Mouse (Mus musculus): ENCODE data around the gene Fam136a. TPM values are rescaled to one million over a fixed set of nuclear protein-coding genes. Genes with fewer than 3 reads are reported as not detected.

Fam136a gene
- total RNA-seq, 1 experiment from 2014 or later: 66.4 TPM

DNA sequence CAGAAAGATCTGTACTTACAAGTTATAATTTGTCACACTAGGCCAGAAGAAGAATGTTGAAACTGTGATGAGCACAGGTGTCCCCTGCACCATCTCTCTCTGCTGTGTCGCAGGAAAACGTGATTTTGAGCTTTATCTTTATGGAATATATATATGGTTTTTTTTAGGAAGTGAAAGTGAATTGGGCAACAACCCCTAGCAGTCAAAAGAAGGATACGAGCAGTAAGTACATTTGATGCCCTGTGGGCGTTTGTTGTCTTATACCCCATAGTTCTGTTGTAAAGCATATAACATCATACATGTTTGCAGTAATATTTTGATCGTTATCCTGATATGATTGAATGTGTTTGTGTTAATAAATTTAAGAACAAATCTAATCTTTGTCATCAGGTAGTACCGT, 53.3 kb downstream of the Fam136a start:
- no peak for ATAC-seq (replicated peaks in 1 of 2; ENCODE audit: insufficient read depth in 1 of 2, low FRiP score in 2 of 2, low TSS enrichment in 1 of 2, low read depth in 1 of 2, poor library complexity in 2 of 2, severe bottlenecking in 2 of 2)

DNA sequence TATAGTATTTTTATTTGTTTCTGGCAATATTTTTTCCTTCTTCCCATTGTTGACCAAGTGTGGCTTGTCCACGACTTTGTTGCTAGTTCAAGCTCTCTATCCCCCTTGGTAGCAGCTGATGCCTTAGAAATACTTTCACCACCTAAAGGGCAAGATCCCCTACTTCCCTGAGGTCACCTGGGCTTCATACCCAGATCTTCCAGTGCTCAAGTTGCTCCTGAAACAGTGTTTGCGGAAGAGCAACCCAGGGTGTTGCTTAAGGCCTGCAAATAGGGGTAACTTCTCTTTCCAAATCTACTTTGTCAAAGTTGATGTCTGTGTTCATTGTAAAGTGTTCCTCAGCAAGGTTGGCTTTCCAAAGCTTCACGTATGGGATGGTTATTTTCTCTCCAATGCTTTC, 53.8 kb downstream of the Fam136a start:
- no peak for ATAC-seq (replicated peaks in 1 of 2; ENCODE audit: insufficient read depth in 1 of 2, low FRiP score in 2 of 2, low TSS enrichment in 1 of 2, low read depth in 1 of 2, poor library complexity in 2 of 2, severe bottlenecking in 2 of 2)

Other genes starting within 250 kb of the Fam136a start
- gene Tgfa, start 170.4 kb upstream of the Fam136a start, total RNA-seq (2017): 0.25 TPM in 1 of 2 replicates, not detected in the other
- 38.8 and 47.3 TPM in 2 replicates for gene Snrpg, start 5.7 kb downstream of the Fam136a start, total RNA-seq (2017)
- 29.1 and 57.0 TPM in 2 replicates for gene Pcyox1, start 31.5 kb downstream of the Fam136a start, total RNA-seq (2017)
- 129 and 187 TPM in 2 replicates for gene Tia1, start 38.6 kb downstream of the Fam136a start, total RNA-seq (2017)
- gene Gm44790, start 61.0 kb downstream of the Fam136a start, total RNA-seq (2017): not detected in 2 replicates
- 29.6 and 30.8 TPM in 2 replicates for gene C87436, start 72.7 kb downstream of the Fam136a start, total RNA-seq (2017)
- 84.5 and 121 TPM in 2 replicates for gene Pcbp1, start 160.7 kb downstream of the Fam136a start, total RNA-seq (2017)